Mouse (Mus musculus) heart, postnatal 0 days (tissue): ENCODE measurements around the gene Nkpd1.
"Not testable (repeated sequence)": the region's sequence is repeated elsewhere in the genome, so short reads cannot be mapped to it uniquely, and the experiment has no call there.

Experiments
- CTCF ChIP-seq: IDR thresholded peaks from 2 replicates; pipeline ENCODE4 v1.5.1; 2016; ENCODE audit warnings: antibody characterized with exemption, control low read depth, low read depth
- EP300 ChIP-seq: IDR thresholded peaks from 2 replicates; pipeline ENCODE4 v1.6.1; 2016; ENCODE audit warnings: antibody characterized with exemption, low read depth

- not testable (repeated sequence) for TF ChIP-seq CTCF, EP300
Measured at GRCm38 (mm10) chr7:19511934-19512333, 5.7 kb upstream of the Nkpd1 start.
